Mouse (Mus musculus) kidney, adult 2 months (tissue): ENCODE data around the gene Morf4l2.

Experiments
- CTCF ChIP-seq: fragments of 200-500 bp; conservative IDR thresholded peaks from 2 replicates; pipeline ENCODE4 v1.5.1; 2011; ENCODE audit warnings: low read depth, mild to moderate bottlenecking, control low read depth, low read length, moderate library complexity, mixed read lengths; ENCODE audit not compliant: insufficient read depth, insufficient read length
- POLR2A ChIP-seq: fragments of 200-500 bp; IDR thresholded peaks from one replicate; pipeline ENCODE4 v1.6.1; 2011; ENCODE audit warnings: low read depth, low read length, control low read depth

- no peak for TF ChIP-seq POLR2A
- TF ChIP-seq CTCF: no peak
These were observed 34.6 kb upstream of the Morf4l2 start for GRCm38 (mm10) chrX:136778046-136778445.
